Mouse (Mus musculus): ENCODE data around the gene Galnt6.

The Galnt6 gene

GRCm38 (mm10) chr15:100686434-100686833, 42.7 kb downstream of the Galnt6 start:
- in situ Hi-C loops (cut with MboI, MseI), result no loop called here

DNA sequence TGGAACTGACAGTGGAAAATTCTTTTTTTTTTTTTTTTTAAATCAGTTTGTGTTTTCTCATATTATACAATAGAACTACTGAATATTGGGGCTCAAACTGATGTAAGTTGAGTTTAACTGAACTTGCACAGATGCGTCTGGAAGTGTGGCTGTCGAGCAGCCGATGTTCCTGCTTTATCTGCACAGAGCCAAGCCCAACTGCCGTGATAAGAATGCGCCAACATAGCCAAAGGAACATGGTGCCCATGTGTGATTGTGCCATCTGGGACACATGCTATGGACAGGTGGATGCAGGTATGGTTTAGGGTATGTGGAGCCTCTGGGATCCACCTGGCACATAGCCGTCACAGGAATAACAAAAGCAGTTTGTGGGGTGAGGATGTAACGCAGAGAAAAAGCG, 43.3 kb downstream of the Galnt6 start:
- in situ Hi-C loops (cut with MboI, MseI), result no loop called here

DNA sequence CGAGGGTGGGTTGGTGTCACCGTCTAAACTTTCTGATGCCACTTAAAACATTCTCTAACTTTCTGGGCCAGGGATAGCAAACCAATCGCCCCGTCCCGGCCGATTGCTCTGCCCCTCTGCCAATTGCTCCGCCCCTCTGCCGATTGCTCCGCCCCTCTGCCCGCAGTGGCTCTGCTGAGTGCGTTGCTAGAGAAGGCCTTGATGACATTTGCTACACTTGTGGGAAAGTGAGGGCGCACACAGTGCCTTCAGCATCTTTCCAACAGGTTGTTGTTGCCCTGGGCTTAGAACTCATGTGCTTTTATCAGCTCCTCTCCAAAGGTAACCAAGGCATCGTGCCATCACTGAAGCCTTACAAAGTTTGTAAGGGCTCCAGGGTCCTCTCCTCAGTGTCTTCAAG, 43.9 kb downstream of the Galnt6 start:
- in situ Hi-C loops (cut with MboI, MseI), result no loop called here

GRCm38 (mm10) chr15:100684450-100684849, 44.7 kb downstream of the Galnt6 start:
- in situ Hi-C loops (cut with MboI, MseI), result loop anchor here (5.0 kb wide), 1 partner anchor 62 kb away; no protein-coding TSS in a partner anchor

- in situ Hi-C loops (cut with MboI, MseI), result loop anchor here (5.0 kb wide), 1 partner anchor 61 kb away; no protein-coding TSS in a partner anchor
Measured at GRCm38 (mm10) chr15:100683041-100683440, 46.1 kb downstream of the Galnt6 start.

GRCm38 (mm10) chr15:100681770-100682169, 47.4 kb downstream of the Galnt6 start:
- in situ Hi-C loops (cut with MboI, MseI), result loop anchor here (5.0 kb wide), 1 partner anchor 59 kb away; no protein-coding TSS in a partner anchor

DNA sequence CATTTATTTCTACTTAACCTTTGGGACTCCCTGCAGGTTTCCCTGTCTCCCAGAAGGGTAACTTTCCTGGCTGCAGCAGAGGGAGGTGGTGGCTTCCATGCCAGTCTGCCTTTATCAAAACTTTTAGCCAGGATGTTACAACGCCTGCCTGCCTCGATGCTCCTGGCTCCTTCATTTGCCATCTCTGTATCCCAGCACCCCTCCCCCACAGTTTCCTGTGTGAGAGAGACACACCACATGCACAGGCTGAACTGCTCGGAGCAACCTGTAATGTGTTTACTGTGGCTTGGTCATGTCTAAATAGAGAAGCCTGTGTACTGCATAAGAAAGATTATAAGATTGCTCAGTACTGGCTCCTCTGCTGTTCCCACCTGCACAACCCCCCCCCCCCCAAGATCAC, 48.8 kb downstream of the Galnt6 start:
- in situ Hi-C loops (cut with MboI, MseI), result loop anchor here (5.0 kb wide), 1 partner anchor 58 kb away; no protein-coding TSS in a partner anchor

GRCm38 (mm10) chr15:100679005-100679404, 50.2 kb downstream of the Galnt6 start:
- in situ Hi-C loops (cut with MboI, MseI), result loop anchor here (5.0 kb wide), 1 partner anchor 127 kb away; the partner anchor contains the start of gene Tfcp2

- in situ Hi-C loops (cut with MboI, MseI), result loop anchor here (5.0 kb wide), 1 partner anchor 126 kb away; the partner anchor contains the start of gene Tfcp2
Measured at GRCm38 (mm10) chr15:100678581-100678980, 50.6 kb downstream of the Galnt6 start.

- in situ Hi-C loops (cut with MboI, MseI), result loop anchor here (5.0 kb wide), 1 partner anchor 125 kb away; the partner anchor contains the start of gene Tfcp2
Measured at GRCm38 (mm10) chr15:100677675-100678074, 51.5 kb downstream of the Galnt6 start.

DNA sequence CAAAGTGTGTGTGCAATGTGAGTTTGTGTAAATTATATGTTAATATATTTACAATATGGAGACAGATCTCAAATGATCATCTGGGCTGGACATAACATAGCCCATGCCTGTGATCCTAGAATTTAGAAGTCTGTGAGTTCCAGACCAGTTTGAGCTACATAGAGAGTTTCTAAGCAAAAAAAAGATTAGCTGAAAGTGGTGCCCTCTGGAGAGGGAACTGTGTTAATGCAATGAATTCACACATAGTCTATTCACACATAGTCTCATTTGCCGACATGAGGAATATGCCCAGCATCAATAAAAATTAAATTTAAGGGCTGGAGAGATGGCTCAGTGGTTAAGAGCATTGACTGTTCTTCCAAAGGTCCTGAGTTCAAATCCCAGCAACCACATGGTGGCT, 52.7 kb downstream of the Galnt6 start:
- in situ Hi-C loops (cut with MboI, MseI), result loop anchor here (5.0 kb wide), 1 partner anchor 124 kb away; the partner anchor contains the start of gene Tfcp2

DNA sequence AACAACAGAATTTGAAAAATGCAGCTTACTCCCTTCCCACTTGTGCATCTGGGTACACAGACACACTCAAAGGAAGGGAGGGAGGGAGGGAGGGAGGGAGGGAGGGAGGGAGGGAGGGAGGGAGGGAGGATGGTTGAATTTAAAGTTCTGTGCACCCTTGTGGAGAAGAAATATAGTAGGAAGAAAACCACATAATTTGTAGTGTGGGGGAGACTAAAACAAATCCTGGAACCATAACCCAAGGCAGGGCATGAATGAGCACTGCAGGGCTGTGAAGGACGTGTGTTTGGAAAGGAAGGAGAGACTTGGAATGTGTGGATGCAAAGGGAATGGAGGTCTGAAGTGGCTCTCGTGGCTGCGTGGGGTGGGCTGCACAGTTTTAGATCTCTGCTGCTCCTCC, 53.7 kb downstream of the Galnt6 start:
- in situ Hi-C loops (cut with MboI, MseI), result loop anchor here (5.0 kb wide), 1 partner anchor 123 kb away; the partner anchor contains the start of gene Tfcp2

DNA sequence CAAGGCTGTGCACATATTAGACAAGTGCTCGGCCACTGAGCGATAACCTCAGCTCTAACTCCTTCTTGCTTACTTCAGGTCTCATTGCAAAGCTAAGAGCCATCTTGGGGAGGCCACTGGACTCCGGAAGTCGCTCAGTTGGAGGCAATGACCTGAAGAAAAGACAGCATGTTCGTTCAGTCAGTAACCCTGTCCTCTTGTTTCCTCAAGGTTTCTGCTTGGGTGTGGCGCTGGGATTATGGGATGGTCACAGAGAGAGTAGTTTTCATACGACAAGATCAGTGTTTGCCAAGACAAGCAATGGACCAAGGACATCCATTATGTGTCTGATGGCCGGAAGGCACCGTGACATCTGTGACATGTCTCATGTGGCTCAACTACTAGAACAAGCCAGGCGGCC, 54.6 kb downstream of the Galnt6 start:
- in situ Hi-C loops (cut with MboI, MseI), result no loop called here

- in situ Hi-C loops (cut with MboI, MseI), result no loop called here
Measured at GRCm38 (mm10) chr15:100673585-100674391, 55.4 kb downstream of the Galnt6 start.

- in situ Hi-C loops (cut with MboI, MseI), result no loop called here
Measured at GRCm38 (mm10) chr15:100670833-100671232, 58.3 kb downstream of the Galnt6 start.

- in situ Hi-C loops (cut with MboI, MseI), result no loop called here
Measured at GRCm38 (mm10) chr15:100670004-100670403, 59.2 kb downstream of the Galnt6 start.

DNA sequence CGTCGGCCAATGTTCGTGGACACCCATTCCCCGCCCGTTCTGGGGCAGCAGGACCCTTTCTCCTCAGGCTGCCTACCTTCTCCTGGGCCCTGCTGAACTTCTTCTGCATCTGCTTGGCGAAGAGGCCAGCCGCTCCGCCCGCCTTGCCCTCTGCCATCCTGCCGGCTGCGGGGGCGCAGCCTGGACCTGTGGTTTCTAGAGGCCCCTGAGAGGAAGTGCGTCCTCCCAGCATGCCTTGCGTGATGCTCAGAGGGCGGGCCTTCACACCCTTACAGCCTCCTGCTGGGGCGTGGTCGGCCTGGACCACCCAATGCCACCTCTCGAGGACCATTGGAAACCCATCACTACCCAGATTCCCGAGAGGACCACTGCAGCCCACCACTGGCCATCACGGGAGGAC, 59.8 kb downstream of the Galnt6 start, which contains the start of gene Bin2:
Gene Bin2 (minus strand): TSS at position 217 of the 400 bp plus-strand sequence.
- in situ Hi-C loops (cut with MboI, MseI), result no loop called here

GRCm38 (mm10) chr15:100667871-100668545, 61.2 kb downstream of the Galnt6 start:
- in situ Hi-C loops (cut with MboI, MseI), result no loop called here

DNA sequence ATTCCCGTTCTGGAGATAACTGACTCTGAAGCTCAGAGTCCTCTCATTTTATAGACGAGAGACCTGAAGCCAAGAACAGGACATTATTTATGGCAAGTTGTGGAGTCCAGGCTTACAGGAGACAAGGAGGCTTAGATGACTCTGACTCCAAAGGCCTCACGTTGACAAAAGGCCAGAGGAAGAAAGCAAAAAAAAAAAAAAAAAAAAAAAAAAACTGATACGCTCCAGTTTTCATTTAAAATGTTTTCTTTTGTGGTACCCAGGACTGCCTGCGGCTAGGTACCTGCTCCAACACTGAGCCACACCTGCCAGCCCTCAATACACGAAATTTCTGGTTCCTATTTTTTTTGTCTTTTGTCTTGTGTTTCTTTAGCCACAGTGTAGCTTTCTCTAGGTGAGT, 61.8 kb downstream of the Galnt6 start:
- in situ Hi-C loops (cut with MboI, MseI), result no loop called here

DNA sequence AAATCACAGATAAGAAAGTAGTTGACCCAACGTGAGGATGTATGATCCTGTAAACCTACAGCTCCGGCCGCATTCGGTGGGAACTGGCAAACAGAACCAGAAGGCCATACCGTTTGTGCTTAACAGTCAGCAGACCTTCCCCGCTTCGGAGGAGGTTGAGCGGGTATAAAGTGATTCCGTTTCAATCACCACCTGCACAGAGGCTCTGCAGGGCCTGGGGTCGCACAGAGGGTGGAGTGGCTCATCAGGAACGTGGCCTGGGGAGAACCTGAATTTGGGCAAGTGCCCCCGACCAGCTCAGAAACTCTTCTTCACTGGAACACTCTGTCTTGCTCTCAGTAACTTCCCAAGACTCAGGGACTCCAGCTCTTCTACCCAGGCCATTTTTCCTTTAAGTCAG, 62.3 kb downstream of the Galnt6 start:
- in situ Hi-C loops (cut with MboI, MseI), result no loop called here

DNA sequence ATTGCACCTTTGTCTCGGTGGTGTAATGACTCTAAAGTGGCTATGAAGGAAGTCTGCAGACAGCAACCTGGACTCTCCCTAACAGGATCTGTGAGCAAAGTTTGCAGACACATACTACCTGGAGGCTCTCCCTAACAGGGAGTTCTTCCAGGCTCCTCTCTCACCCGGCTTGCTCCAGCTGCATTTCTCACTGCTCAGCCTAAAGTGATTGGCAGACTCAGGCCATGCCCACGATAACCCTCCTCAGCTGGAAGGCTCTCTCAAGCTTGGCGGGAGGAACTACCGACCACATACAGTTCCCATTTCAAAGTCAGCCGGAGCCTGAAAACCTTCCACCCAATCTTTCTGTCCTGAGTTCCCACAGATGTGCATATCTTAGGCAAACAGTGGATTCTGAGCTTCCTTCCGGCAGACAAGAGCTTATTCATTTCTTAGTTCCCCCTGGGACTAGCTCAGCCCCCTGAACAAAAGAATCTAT, 62.9 kb downstream of the Galnt6 start:
- in situ Hi-C loops (cut with MboI, MseI), result no loop called here

Data from regulatory T cell (primary cell).